Mouse (Mus musculus) embryonic facial prominence, embryonic 14.5 days (tissue): ENCODE measurements around the gene Esrra. TPM values are rescaled to one million over a fixed set of nuclear protein-coding genes. Genes with fewer than 3 reads are reported as not detected.
A peak's percentile ranks its signal among the peaks of the same experiment; 100 is the strongest.

Source experiments
- ATAC-seq: fragments of 200-750 bp; cut with Nextera tagmentation; 2 replicates; pipeline ENCODE4 v1.8.0; 2017; ENCODE audit warnings: low read depth, moderate number of reproducible peaks, moderate TSS enrichment
- DNase-seq: peaks from one replicate; pipeline ENCODE4 v3.0.0-alpha.2; 2015; ENCODE audit warnings: low spot score
- H3K27ac ChIP-seq: fragments of 300-500 bp; sonication (generic); replicated peaks from 2 replicates; pipeline ENCODE4 v1.5.1; 2014; ENCODE audit warnings: low read depth, mild to moderate bottlenecking, low read length, moderate library complexity
- H3K27me3 ChIP-seq: fragments of 300-500 bp; sonication (generic); replicated peaks from 2 replicates; pipeline ENCODE4 v1.6.1; 2014; ENCODE audit warnings: low read length; ENCODE audit not compliant: control insufficient read depth, insufficient read depth
- H3K36me3 ChIP-seq: fragments of 300-500 bp; sonication (generic); 2 replicates; pipeline ENCODE4 v1.6.1; 2014; ENCODE audit warnings: low read length, mixed read lengths; ENCODE audit not compliant: control insufficient read depth, insufficient read depth
- H3K4me1 ChIP-seq: fragments of 300-500 bp; sonication (generic); 2 replicates; pipeline ENCODE4 v1.6.1; 2014; ENCODE audit warnings: antibody characterized with exemption, low read length; ENCODE audit not compliant: control insufficient read depth, insufficient read depth
- H3K4me2 ChIP-seq: fragments of 300-500 bp; sonication (generic); 2 replicates; pipeline ENCODE4 v1.6.1; 2014; ENCODE audit warnings: low read depth, mild to moderate bottlenecking, low read length, moderate library complexity, mixed read lengths
- H3K4me3 ChIP-seq: fragments of 300-500 bp; sonication (generic); 2 replicates; pipeline ENCODE4 v1.5.1; 2014; ENCODE audit warnings: low read depth, mild to moderate bottlenecking, low read length
- H3K9ac ChIP-seq: fragments of 300-500 bp; sonication (generic); 2 replicates; pipeline ENCODE4 v1.6.1; 2014; ENCODE audit warnings: low read depth, mild to moderate bottlenecking, low read length, moderate library complexity, mixed read lengths
- H3K9me3 ChIP-seq: fragments of 300-500 bp; sonication (generic); 2 replicates; pipeline ENCODE4 v1.6.1; 2016; ENCODE audit warnings: low read length; ENCODE audit not compliant: control insufficient read depth
- WGBS: fragments of 180-500 bp; shearing (Covaris S2); extraction: QIAGEN DNeasy Blood & Tissue Kit; methylation state at CpG from one replicate; pipeline ENCODE4 v1.1.7; 2014; 5-methylcytosine and 5-hydroxymethylcytosine counted together
- microRNA-seq: library from miRNA; unstranded; fragments of <30 nt; microRNA quantifications from one replicate; pipeline ENCODE4, GENCODE M21; 2016; ENCODE audit warnings: borderline number of aligned reads
- polyA plus RNA-seq: library from polyadenylated mRNA; unstranded; fragments of >200 nt; fragmentation: Nextera tagmentation; extraction: Ambion mirVana; gene quantifications from 2 replicates; pipeline ENCODE4 v1.2.1, GENCODE M21; 2014

The Esrra gene
- polyA plus RNA-seq, 1 experiment from 2014 or later, result 4.8 TPM

GRCm38 (mm10) chr19:6874257-6874656, 47.4 kb downstream of the Esrra start:
- H3K27me3 ChIP-seq, result no peaks in the 10 kb centered on the region

GRCm38 (mm10) chr19:6872701-6873100, 48.9 kb downstream of the Esrra start:
- Histone ChIP-seq H3K9ac (no peak overlapping the region), H3K27me3 (no peaks in the 10 kb centered on the region), H3K9me3 (no peaks in the 10 kb centered on the region), H3K4me2 (no peak overlapping the region), H3K4me3 (no peak overlapping the region), H3K27ac (no peak overlapping the region), H3K4me1 (0 out of 2 replicates have a peak, but pooled peaks cover 4% of the 10 kb centered on the region), H3K36me3 (no peaks in the 10 kb centered on the region)
- no peak for ATAC-seq
- 78% methylated on average over 3 of the region's 3 CpGs for WGBS
- DNase-seq, result no peak

More at GRCm38 (mm10) chr19:6874257-6874656, 47.4 kb downstream of the Esrra start:
- 72% methylated on average over 1 of the region's 1 CpGs for WGBS
- H3K4me1 ChIP-seq, result 0 out of 2 replicates have a peak, but pooled peaks cover 3% of the 10 kb centered on the region
- H3K27ac ChIP-seq, result no peak overlapping the region
- ATAC-seq (no peak), DNase-seq (no peak)
- no peak overlapping the region for H3K4me2 ChIP-seq
- no peak overlapping the region for H3K9ac ChIP-seq
- H3K4me3 ChIP-seq, result no peak overlapping the region
- H3K9me3 ChIP-seq, result no peaks in the 10 kb centered on the region
- no peaks in the 10 kb centered on the region for H3K36me3 ChIP-seq

- no peak for ATAC-seq
Measured at GRCm38 (mm10) chr19:6871574-6872271, 49.9 kb downstream of the Esrra start.

GRCm38 (mm10) chr19:6869355-6869754, 52.3 kb downstream of the Esrra start:
- H3K27me3 ChIP-seq, result no peaks in the 10 kb centered on the region
- H3K4me2 ChIP-seq, result peak overlapping the region; percentile 40
- no peak for ATAC-seq
- H3K9me3 ChIP-seq, result no peaks in the 10 kb centered on the region
- H3K27ac ChIP-seq, result no peak overlapping the region
- no peaks in the 10 kb centered on the region for H3K36me3 ChIP-seq
- 3% methylated on average over 5 of the region's 5 CpGs for WGBS
- no peak overlapping the region; the same call in 1 of the 2 replicates for H3K9ac ChIP-seq
- H3K4me3 ChIP-seq, result peak overlapping the region; percentile 10; the same call in 1 of the 2 replicates
- 0 out of 2 replicates have a peak, but pooled peaks cover 4% of the 10 kb centered on the region for H3K4me1 ChIP-seq
- peak; percentile 53 for DNase-seq

More at GRCm38 (mm10) chr19:6871574-6872271, 49.9 kb downstream of the Esrra start:
- Histone ChIP-seq H3K4me2 (no peak overlapping the region), H3K4me3 (no peak overlapping the region), H3K27ac (no peak overlapping the region), H3K4me1 (0 out of 2 replicates have a peak, but pooled peaks cover 4% of the 10 kb centered on the region), H3K9me3 (no peaks in the 10 kb centered on the region), H3K9ac (no peak overlapping the region), H3K27me3 (no peaks in the 10 kb centered on the region), H3K36me3 (no peaks in the 10 kb centered on the region)
- WGBS, result 56% methylated on average over 5 of the region's 5 CpGs
- no peak for DNase-seq

- no peak for DNase-seq
- H3K4me3 ChIP-seq, result no peak overlapping the region
- H3K27ac ChIP-seq, result no peak overlapping the region
- H3K27me3 ChIP-seq, result no peaks in the 10 kb centered on the region
- WGBS, result 84% methylated on average over 4 of the region's 4 CpGs
- ATAC-seq, result no peak
- no peak overlapping the region for H3K9ac ChIP-seq
- no peaks in the 10 kb centered on the region for H3K36me3 ChIP-seq
- H3K4me1 ChIP-seq, result no peaks in the 10 kb centered on the region
- no peaks in the 10 kb centered on the region for H3K9me3 ChIP-seq
- H3K4me2 ChIP-seq, result no peak overlapping the region
Measured at GRCm38 (mm10) chr19:6861451-6861850, 60.2 kb downstream of the Esrra start.

Small RNAs within 50 kb of the gene (microRNA-seq; reads per million reads assigned to microRNA genes)
- gene Mir6990, result 1.00 reads per million

Other genes with a start within 250 kb of the Esrra start
- gene Rps6ka4, start 81.2 kb downstream of the Esrra start, polyA plus RNA-seq, result 27.1 and 27.9 TPM in 2 replicates
- 1.2 and 1.3 TPM in 2 replicates for gene Ccdc88b, start 63.6 kb downstream of the Esrra start, polyA plus RNA-seq
- gene Trmt112, start 12.1 kb downstream of the Esrra start, polyA plus RNA-seq, result 137 and 143 TPM in 2 replicates
- gene Prdx5, start 11.7 kb downstream of the Esrra start, polyA plus RNA-seq, result 218 and 243 TPM in 2 replicates
- 3.4 and 4.8 TPM in 2 replicates for gene Catsperz, start 3.6 kb upstream of the Esrra start, polyA plus RNA-seq
- gene Kcnk4, start 12.7 kb upstream of the Esrra start, polyA plus RNA-seq, result 1.0 and 1.6 TPM in 2 replicates
- gene Bad, start 20.0 kb upstream of the Esrra start, polyA plus RNA-seq, result 70.7 and 83.3 TPM in 2 replicates
- 29.7 and 35.0 TPM in 2 replicates for gene Gpr137, start 20.7 kb upstream of the Esrra start, polyA plus RNA-seq
- gene Ppp1r14b, start 53.2 kb upstream of the Esrra start, polyA plus RNA-seq, result 277 and 302 TPM in 2 replicates
- 31.4 and 36.8 TPM in 2 replicates for gene Plcb3, start 54.7 kb upstream of the Esrra start, polyA plus RNA-seq
- 72.4 and 81.0 TPM in 2 replicates for gene Fkbp2, start 58.7 kb upstream of the Esrra start, polyA plus RNA-seq
- gene Vegfb, start 65.8 kb upstream of the Esrra start, polyA plus RNA-seq, result 41.0 and 43.9 TPM in 2 replicates
- gene Dnajc4, start 70.8 kb upstream of the Esrra start, polyA plus RNA-seq, result 21.7 and 22.1 TPM in 2 replicates
- 21.9 and 22.9 TPM in 2 replicates for gene Nudt22, start 74.3 kb upstream of the Esrra start, polyA plus RNA-seq
- 10.1 and 13.4 TPM in 2 replicates for gene Trpt1, start 74.3 kb upstream of the Esrra start, polyA plus RNA-seq
- gene Fermt3, start 97.7 kb upstream of the Esrra start, polyA plus RNA-seq, result 10.4 and 10.8 TPM in 2 replicates
- 216 and 228 TPM in 2 replicates for gene Stip1, start 118.2 kb upstream of the Esrra start, polyA plus RNA-seq
- gene Macrod1, start 135.0 kb upstream of the Esrra start, polyA plus RNA-seq, result 27.1 and 30.3 TPM in 2 replicates
- 10.4 and 10.5 TPM in 2 replicates for gene Flrt1, start 183.9 kb upstream of the Esrra start, polyA plus RNA-seq